Mouse (Mus musculus) left cerebral cortex, postnatal 10 days (tissue): Measurements from ENCODE around the gene Grhl1. TPM values are rescaled to one million over a fixed set of nuclear protein-coding genes. Genes with fewer than 3 reads are reported as not detected.
A peak's percentile ranks its signal among the peaks of the same experiment; 100 is the strongest.

Experiments
- DNase-seq, 2 experiments: peaks; one replicate each; pipeline ENCODE4 v3.0.0; 2021 to 2022; ENCODE audit warnings: low spot score in 2 of 2, mixed read lengths in 1 of 2; ENCODE audit errors: extremely low spot score in 1 of 2
- intact Hi-C: fragments of 180-260 bp; cut with DNase I; formaldehyde crosslinking; loops from one replicate; pipeline ENCODE4 v1.15.1; 2025
- total RNA-seq, 2 experiments: library from RNA; stranded (reverse); gene quantifications; 2 replicates each; pipeline ENCODE4 v1.2.3; 2021

The Grhl1 gene
- total RNA-seq, 2 experiments from 2014 or later, result 7.9 to 9.5 TPM

- no peak for DNase-seq
- intact Hi-C loops, result no loop called here
These were observed 11.6 kb downstream of the Grhl1 start for GRCm38 (mm10) chr12:24583653-24584052.

- intact Hi-C loops, result no loop called here
- peak in 1 of 2 experiments; percentile 56 for DNase-seq
These were observed 12.8 kb downstream of the Grhl1 start for GRCm38 (mm10) chr12:24584835-24585234.

- intact Hi-C loops, result no loop called here
- DNase-seq, result no peak
These were observed 14.1 kb downstream of the Grhl1 start for GRCm38 (mm10) chr12:24586193-24586592.

GRCm38 (mm10) chr12:24590371-24590770 lies 18.3 kb downstream of the Grhl1 start:
- DNase-seq, result no peak
- intact Hi-C loops, result no loop called here

- intact Hi-C loops, result no loop called here
- no peak for DNase-seq
These were observed 20.0 kb downstream of the Grhl1 start for GRCm38 (mm10) chr12:24592055-24592454.

GRCm38 (mm10) chr12:24592956-24593672 lies 21.0 kb downstream of the Grhl1 start:
- intact Hi-C loops, result no loop called here
- peak in 1 of 2 experiments; percentile 88 for DNase-seq

- intact Hi-C loops, result loop anchor here (5.0 kb wide), 1 partner anchor 125 kb away; no protein-coding TSS in a partner anchor
- no peak for DNase-seq
These were observed 25.3 kb downstream of the Grhl1 start for GRCm38 (mm10) chr12:24597376-24597775.

- DNase-seq, result no peak
- intact Hi-C loops, result loop anchor here (5.0 kb wide), 1 partner anchor 127 kb away; no protein-coding TSS in a partner anchor
These were observed 27.3 kb downstream of the Grhl1 start for GRCm38 (mm10) chr12:24599366-24599895.

- intact Hi-C loops, result loop anchor here (5.0 kb wide), 1 partner anchor 83 kb away; no protein-coding TSS in a partner anchor
- DNase-seq, result no peak
These were observed 28.0 kb downstream of the Grhl1 start for GRCm38 (mm10) chr12:24600074-24600473.

GRCm38 (mm10) chr12:24600806-24601205 lies 28.7 kb downstream of the Grhl1 start:
- intact Hi-C loops, result loop anchor here (5.0 kb wide), 1 partner anchor 84 kb away; no protein-coding TSS in a partner anchor
- peak; percentile 79 to 82 for DNase-seq

- intact Hi-C loops, result loop anchor here (5.0 kb wide), 1 partner anchor 86 kb away; no protein-coding TSS in a partner anchor
- peak; percentile 38 to 83 for DNase-seq
These were observed 31.2 kb downstream of the Grhl1 start for GRCm38 (mm10) chr12:24603266-24603665.

GRCm38 (mm10) chr12:24606166-24606565 lies 34.1 kb downstream of the Grhl1 start:
- no peak for DNase-seq
- intact Hi-C loops, result loop anchor here (5.0 kb wide), 1 partner anchor 76 kb away; the partner anchor contains the start of gene Cys1

GRCm38 (mm10) chr12:24612591-24612990 lies 40.5 kb downstream of the Grhl1 start:
- intact Hi-C loops, result no loop called here
- DNase-seq, result no peak

GRCm38 (mm10) chr12:24614452-24615075 lies 42.5 kb downstream of the Grhl1 start:
- no peak for DNase-seq
- intact Hi-C loops, result no loop called here

GRCm38 (mm10) chr12:24615140-24615539 lies 43.1 kb downstream of the Grhl1 start:
- intact Hi-C loops, result no loop called here
- DNase-seq, result no peak

GRCm38 (mm10) chr12:24619436-24619835 lies 47.4 kb downstream of the Grhl1 start:
- no peak for DNase-seq
- intact Hi-C loops, result no loop called here

- intact Hi-C loops, result no loop called here
These were observed 51.6 kb downstream of the Grhl1 start for GRCm38 (mm10) chr12:24623486-24624251.

GRCm38 (mm10) chr12:24626401-24626800 lies 54.3 kb downstream of the Grhl1 start:
- no peak for DNase-seq
- intact Hi-C loops, result no loop called here

More at GRCm38 (mm10) chr12:24623486-24624251, 51.6 kb downstream of the Grhl1 start:
- peak in 1 of 2 experiments; percentile 38 for DNase-seq

- intact Hi-C loops, result no loop called here
- no peak for DNase-seq
These were observed 55.1 kb downstream of the Grhl1 start for GRCm38 (mm10) chr12:24627215-24627614.
